Mouse (Mus musculus) CH12F3 (cell line): ENCODE results near the gene Dnajb8.

Experiments
- in situ Hi-C: fragments of 300-500 bp; cut with MboI; formaldehyde crosslinking; loops from 2 replicates; pipeline ENCODE4 v1.14.3; 2020; ENCODE audit warnings: low sequenced_read_pairs

Dnajb8 gene

GRCm38 (mm10) chr6:88221968-88222367, at the start of gene Dnajb8:
Gene Dnajb8, plus strand, starts transcription at chr6:88222268.
- in situ Hi-C loops = no loop called here

GRCm38 (mm10) chr6:88174191-88174590, 47.9 kb upstream of the Dnajb8 start:
- in situ Hi-C loops = no loop called here

GRCm38 (mm10) chr6:88174676-88175075, 47.4 kb upstream of the Dnajb8 start:
- in situ Hi-C loops = no loop called here

- in situ Hi-C loops = no loop called here
These were observed 37.4 kb upstream of the Dnajb8 start for GRCm38 (mm10) chr6:88184671-88185070.

GRCm38 (mm10) chr6:88188148-88188547, 33.9 kb upstream of the Dnajb8 start:
- in situ Hi-C loops = no loop called here

- in situ Hi-C loops = no loop called here
These were observed 32.6 kb upstream of the Dnajb8 start for GRCm38 (mm10) chr6:88189312-88190042.

- in situ Hi-C loops = no loop called here
These were observed 32.1 kb upstream of the Dnajb8 start for GRCm38 (mm10) chr6:88190043-88190309.

- in situ Hi-C loops = no loop called here
These were observed 31.6 kb upstream of the Dnajb8 start for GRCm38 (mm10) chr6:88190310-88191023.

- in situ Hi-C loops = no loop called here
These were observed 31.1 kb upstream of the Dnajb8 start for GRCm38 (mm10) chr6:88191024-88191365.

- in situ Hi-C loops = no loop called here
These were observed 30.5 kb upstream of the Dnajb8 start for GRCm38 (mm10) chr6:88191411-88192070.

GRCm38 (mm10) chr6:88192756-88193155, 29.3 kb upstream of the Dnajb8 start:
- in situ Hi-C loops = no loop called here

GRCm38 (mm10) chr6:88193433-88194052, 28.5 kb upstream of the Dnajb8 start, which contains the start of gene Gata2:
Gene Gata2, plus strand, starts transcription at chr6:88193891.
- in situ Hi-C loops = no loop called here

GRCm38 (mm10) chr6:88194053-88194977, 27.8 kb upstream of the Dnajb8 start:
- in situ Hi-C loops = no loop called here

GRCm38 (mm10) chr6:88194978-88195325, 27.1 kb upstream of the Dnajb8 start:
- in situ Hi-C loops = no loop called here

- in situ Hi-C loops = no loop called here
These were observed 25.9 kb upstream of the Dnajb8 start for GRCm38 (mm10) chr6:88196054-88196732.

- in situ Hi-C loops = no loop called here
These were observed 25.2 kb upstream of the Dnajb8 start for GRCm38 (mm10) chr6:88196733-88197312.

GRCm38 (mm10) chr6:88197313-88198069, 24.6 kb upstream of the Dnajb8 start:
- in situ Hi-C loops = no loop called here

- in situ Hi-C loops = no loop called here
These were observed 23.8 kb upstream of the Dnajb8 start for GRCm38 (mm10) chr6:88198070-88198940.
